Mouse (Mus musculus): ENCODE measurements at regions not wholly inside any gene's neighbourhood (a gene's known extent, or its start where the extent isn't known, plus 50 kb on each side); places are given as distances from the start of the nearest gene placed in this dataset.

DNA sequence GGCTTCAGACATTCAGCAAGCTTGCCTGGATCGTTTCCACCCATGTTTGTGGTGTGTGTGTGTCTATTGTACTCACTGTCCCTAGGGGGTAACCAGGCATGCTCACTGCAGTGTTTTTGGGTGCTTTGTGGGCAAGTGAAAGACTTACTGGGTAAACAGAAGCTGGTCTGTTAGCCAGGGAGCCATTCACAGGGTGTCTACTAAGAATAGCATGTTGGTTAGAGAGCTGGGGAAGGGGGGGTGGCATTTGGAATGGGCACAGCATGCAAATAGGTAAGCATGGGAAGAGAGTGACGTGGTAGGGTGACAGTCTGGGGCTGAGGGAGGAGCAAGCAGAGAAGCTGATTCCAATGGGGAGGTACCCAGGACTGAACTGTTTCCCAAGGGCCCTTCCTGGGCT lies 97.7 kb upstream of the Kazn start:
- TF ChIP-seq EP300 (IDR thresholded peaks at IDR 0.05; ENCODE audit: low read length) (no peak), POLR2A (IDR thresholded peaks at IDR 0.05; ENCODE audit: low read depth, low read length) (no peak), MAZ (IDR thresholded peaks at IDR 0.05; ENCODE audit: low read depth, low read length) (no peak), UBTF (IDR thresholded peaks at IDR 0.05; ENCODE audit: low read depth, low read length) (no peak), CTCF (conservative IDR thresholded peaks at IDR 0.05 in 1 of 2, IDR thresholded peaks at IDR 0.05 in 1 of 2; ENCODE audit: low read depth in 2 of 2, low read length in 2 of 2) (no peak), MAFK (IDR thresholded peaks at IDR 0.05; ENCODE audit: insufficient replicate concordance, low read length) (no peak)

All from CH12.LX (cell line).